Mouse (Mus musculus) gonadal fat pad, adult 2 months (tissue): ENCODE measurements around the gene Eif2s3x. TPM values are rescaled to one million over a fixed set of nuclear protein-coding genes. Genes with fewer than 3 reads are reported as not detected.
"Not testable (repeated sequence)": the region's sequence is repeated elsewhere in the genome, so short reads cannot be mapped to it uniquely, and the experiment has no call there.

ENCODE experiments used
- DNase-seq: peaks from one replicate; pipeline ENCODE4 v3.0.0-alpha.2; 2012; ENCODE audit warnings: low read depth
- polyA plus RNA-seq: library from polyadenylated mRNA; depleted of rRNA; stranded (reverse); fragments of >200 nt; gene quantifications from 2 replicates; pipeline ENCODE4 v1.2.3, GENCODE M21; 2012; rRNA removed

Eif2s3x gene
- 47.4 and 47.5 TPM in 2 replicates for polyA plus RNA-seq

GRCm38 (mm10) chrX:94212597-94213321 lies at the start of gene Eif2s3x:
Eif2s3x (minus strand) TSS chrX:94212862.
- no peak for DNase-seq

- DNase-seq: no peak
Measured at GRCm38 (mm10) chrX:94235601-94236000, 22.9 kb upstream of the Eif2s3x start.

GRCm38 (mm10) chrX:94235190-94235555 lies 22.5 kb upstream of the Eif2s3x start:
- no peak for DNase-seq

- no peak for DNase-seq
Measured at GRCm38 (mm10) chrX:94234532-94235189, 22.0 kb upstream of the Eif2s3x start, which contains the start of gene Klhl15. Klhl15 (plus strand) TSS chrX:94234599.

GRCm38 (mm10) chrX:94233936-94234531 lies 21.4 kb upstream of the Eif2s3x start:
- no peak for DNase-seq

GRCm38 (mm10) chrX:94233432-94233831 lies 20.8 kb upstream of the Eif2s3x start:
- DNase-seq: no peak

- no peak for DNase-seq
Measured at GRCm38 (mm10) chrX:94213384-94213783, 722 bp upstream of the Eif2s3x start.

GRCm38 (mm10) chrX:94212264-94212596 lies 432 bp downstream of the Eif2s3x start:
- DNase-seq: no peak

- no peak for DNase-seq
Measured at GRCm38 (mm10) chrX:94197789-94198188, 14.9 kb downstream of the Eif2s3x start.

- DNase-seq: not testable (repeated sequence)
Measured at GRCm38 (mm10) chrX:94193901-94194300, 18.8 kb downstream of the Eif2s3x start.

GRCm38 (mm10) chrX:94185156-94185555 lies 27.5 kb downstream of the Eif2s3x start:
- DNase-seq: no peak

GRCm38 (mm10) chrX:94183814-94184213 lies 28.8 kb downstream of the Eif2s3x start:
- DNase-seq: no peak

- DNase-seq: no peak
Measured at GRCm38 (mm10) chrX:94177715-94178340, 34.8 kb downstream of the Eif2s3x start.

GRCm38 (mm10) chrX:94169348-94169747 lies 43.3 kb downstream of the Eif2s3x start:
- no peak for DNase-seq

GRCm38 (mm10) chrX:94152251-94152830 lies 60.3 kb downstream of the Eif2s3x start:
- no peak for DNase-seq

- no peak for DNase-seq
Measured at GRCm38 (mm10) chrX:94150471-94150870, 62.2 kb downstream of the Eif2s3x start.

- no peak for DNase-seq
Measured at GRCm38 (mm10) chrX:94142004-94142771, 70.5 kb downstream of the Eif2s3x start.

- no peak for DNase-seq
Measured at GRCm38 (mm10) chrX:94140080-94140479, 72.6 kb downstream of the Eif2s3x start.
